Mouse (Mus musculus) lung, adult 2 months (tissue): ENCODE data around the gene Olfr16.

Source experiments
- CTCF ChIP-seq: fragments of 200-500 bp; IDR thresholded peaks from 2 replicates; pipeline ENCODE4 v1.5.1; 2011; ENCODE audit warnings: mild to moderate bottlenecking, low read length, control low read depth; ENCODE audit not compliant: insufficient read depth
- POLR2A ChIP-seq: fragments of 200-500 bp; IDR thresholded peaks from 2 replicates; pipeline ENCODE4 v1.6.1; 2011; ENCODE audit warnings: low read depth, mild to moderate bottlenecking, control low read depth, low read length, borderline replicate concordance; ENCODE audit errors: extremely low read depth

DNA sequence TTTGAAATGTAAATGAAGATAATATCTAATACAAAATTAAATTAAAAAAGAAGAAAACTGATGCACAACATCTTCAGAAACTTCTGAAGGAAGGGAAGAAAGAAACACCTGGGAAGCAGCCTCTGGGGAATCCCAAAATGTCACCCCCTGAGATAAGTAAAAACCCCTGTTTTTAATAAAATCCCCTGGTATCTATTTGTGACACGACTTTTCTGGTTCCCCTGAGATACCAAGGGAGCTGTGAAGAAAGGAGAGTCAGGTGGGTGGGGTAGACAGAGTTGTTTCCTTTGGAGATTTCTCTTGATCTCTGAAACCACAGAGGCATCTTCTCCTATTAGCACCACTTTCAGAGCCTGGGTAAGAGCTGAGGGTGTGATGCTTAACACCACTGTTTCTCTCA lies at the start of gene Olfr16:
- TF ChIP-seq POLR2A (no peak), CTCF (no peak)
